ENCODE assay signal across 12 mouse cellular contexts in genomic region chr4:151130756-151131490, GRCm38 (mm10). TPM values are rescaled to one million over a fixed set of nuclear protein-coding genes. Genes with fewer than 3 reads are reported as not detected.
DNase-seq lines count a peak whose midpoint lies in the region; ATAC-seq lines count a peak whose summit lies in the region.
"Had no signal": no experiment of that assay in that cellular context is flagged by ENCODE, and none has a peak within 500 bp of the region (broad histone marks: within the 10 kb centered on the region; RNA-seq: fewer than 3 reads in every experiment).

No protein-coding gene starts in this region.

- no peak overlapping the region for H3K4me2 ChIP-seq in heart, embryonic 16.5 days (ENCODE audit: low read depth, low read length)
- no peak overlapping the region for H3K4me2 ChIP-seq in midbrain, embryonic 16.5 days (ENCODE audit: low read length)

- 50% methylated on average over 9 of the region's 9 CpGs for WGBS in heart, embryonic 16.5 days
- 47% methylated on average over 9 of the region's 9 CpGs for WGBS in midbrain, embryonic 16.5 days

- H3K9ac ChIP-seq in heart, embryonic 16.5 days (ENCODE audit: low read length), result peak overlapping the region; percentile 20; the same call in 1 of the 2 replicates
- H3K9ac ChIP-seq in midbrain, embryonic 16.5 days (ENCODE audit: low read depth, low read length), result peak overlapping the region; percentile 42; the same call in 1 of the 2 replicates

- H3K9me3 ChIP-seq in heart, embryonic 16.5 days (replicated peaks; ENCODE audit: control insufficient read depth, low read length), result no peaks in the 10 kb centered on the region
- no peaks in the 10 kb centered on the region for H3K9me3 ChIP-seq in midbrain, embryonic 16.5 days (replicated peaks; ENCODE audit: control insufficient read depth, low read length, poor library complexity, severe bottlenecking)

- peaks cover 27% of the 10 kb centered on the region for H3K4me1 ChIP-seq in heart, embryonic 16.5 days (ENCODE audit: control insufficient read depth, insufficient read depth, low read length)
- peaks cover 36% of the 10 kb centered on the region for H3K4me1 ChIP-seq in midbrain, embryonic 16.5 days (ENCODE audit: control insufficient read depth, insufficient read depth, low read length)

- H3K36me3 ChIP-seq in heart, embryonic 16.5 days (ENCODE audit: control insufficient read depth, insufficient read depth), result no peaks in the 10 kb centered on the region
- H3K36me3 ChIP-seq in midbrain, embryonic 16.5 days (ENCODE audit: control insufficient read depth, insufficient read depth, low read length), result no peaks in the 10 kb centered on the region

- intact Hi-C loops in left cerebral cortex, postnatal 14 days (cut with DNase I), result no loop called here

- peaks cover 8% of the 10 kb centered on the region for H3K27me3 ChIP-seq in heart, embryonic 16.5 days (ENCODE audit: control insufficient read depth, insufficient read depth, low read length)
- no peaks in the 10 kb centered on the region for H3K27me3 ChIP-seq in midbrain, embryonic 16.5 days (ENCODE audit: control insufficient read depth, insufficient read depth, low read depth, low read length)

- H3K4me3 ChIP-seq in heart, embryonic 16.5 days (ENCODE audit: low read length), result no peak overlapping the region
- H3K4me3 ChIP-seq in midbrain, embryonic 16.5 days (ENCODE audit: low read depth, low read length), result no peak overlapping the region

- no peak for DNase-seq in heart, postnatal 4 days
- DNase-seq in fat pad, adult 2 months (ENCODE audit: extremely low read depth, low read depth, low spot score), result peak; percentile 26
- DNase-seq in gastrocnemius, postnatal 25 days, result peak; percentile 38
- no peak for DNase-seq in layer of hippocampus, adult 8-10 months (ENCODE audit: low spot score in 2 of 2)
- no peak for DNase-seq in left cerebral cortex, postnatal 14 days (ENCODE audit: low spot score in 2 of 2)
- DNase-seq: layer of hippocampus, adult 9-11 months had no signal

- ATAC-seq in heart, embryonic 16.5 days (replicated peaks; ENCODE audit: extremely low read depth, insufficient read depth, low FRiP score), result no peak
- ATAC-seq in midbrain, embryonic 16.5 days, result no peak
- ATAC-seq: inflammation-experienced regulatory T-cells, adult 6 months had no signal

- no peak overlapping the region for H3K27ac ChIP-seq in heart, embryonic 16.5 days (ENCODE audit: low read length)
- peak overlapping the region; percentile 100 for H3K27ac ChIP-seq in midbrain, embryonic 16.5 days (ENCODE audit: low read length)
- H3K27ac ChIP-seq: macrophage had no signal

RNA-seq across cellular contexts. Expression of gene Gm13090, which starts 41.6 kb away (rescaled TPM):
- polyA plus RNA-seq in heart, embryonic 16.5 days (2015; fragmentation: Nextera tagmentation; extraction: Ambion mirVana), result 0.20 TPM in 1 of 2 replicates, not detected in the other
- total RNA-seq in heart, postnatal 4 days (2021), result not detected
- not detected for total RNA-seq in gastrocnemius, postnatal 25 days (2021)
- polyA plus RNA-seq in midbrain, embryonic 16.5 days (2015; fragmentation: Nextera tagmentation; extraction: Ambion mirVana), result not detected in 2 replicates
- total RNA-seq in layer of hippocampus, adult 8-10 months (2022), result not detected
- total RNA-seq in left cerebral cortex, postnatal 14 days (2021), result not detected
- total RNA-seq: liver, adult 2 months had no signal
- polyA plus RNA-seq: inflammation-experienced regulatory T-cells, adult 6 months; liver, adult 2 months; macrophage; stomach, embryonic 16.5 days had no signal

Comparison
In these comparisons a context has a peak if more than half of its experiments do, and no peak if none do; other contexts are left out.
1. DNase-seq: peak in fat pad, adult 2 months (single experiment) and gastrocnemius, postnatal 25 days (single experiment); none in heart, postnatal 4 days (single experiment), layer of hippocampus, adult 8-10 months (0 of 2) and left cerebral cortex, postnatal 14 days (0 of 2).